Mouse (Mus musculus) layer of hippocampus, adult 9-11 months (tissue): ENCODE measurements around the gene Txnrd2.

Source experiments
- DNase-seq: peaks from one replicate; pipeline ENCODE4 v3.0.0; 2022

The Txnrd2 gene

GRCm38 (mm10) chr16:18418756-18419602 lies 7.2 kb upstream of the Txnrd2 start:
- DNase-seq: no peak

DNA sequence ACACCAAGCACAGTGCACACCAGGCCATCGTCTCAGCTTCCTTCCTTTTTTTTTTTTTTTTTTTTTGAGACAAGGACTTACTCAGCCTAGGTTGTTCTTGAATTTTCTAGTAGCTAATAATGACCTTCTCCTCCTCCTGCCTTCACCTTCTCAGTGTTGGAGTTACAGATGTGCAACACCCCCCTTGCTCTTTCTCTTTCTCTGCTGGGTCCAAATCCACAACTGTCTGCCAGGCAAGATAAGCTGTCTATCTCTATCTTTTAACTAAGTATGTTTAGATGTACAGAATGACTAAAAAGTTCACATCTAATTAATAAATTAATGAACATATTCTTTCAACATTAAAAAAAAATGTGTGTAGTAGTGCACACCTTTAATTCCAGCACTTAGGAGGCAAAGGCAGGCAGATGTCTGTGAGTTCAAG lies 6.6 kb upstream of the Txnrd2 start:
- DNase-seq: no peak

GRCm38 (mm10) chr16:18420571-18420970 lies 5.6 kb upstream of the Txnrd2 start:
- no peak for DNase-seq

DNA sequence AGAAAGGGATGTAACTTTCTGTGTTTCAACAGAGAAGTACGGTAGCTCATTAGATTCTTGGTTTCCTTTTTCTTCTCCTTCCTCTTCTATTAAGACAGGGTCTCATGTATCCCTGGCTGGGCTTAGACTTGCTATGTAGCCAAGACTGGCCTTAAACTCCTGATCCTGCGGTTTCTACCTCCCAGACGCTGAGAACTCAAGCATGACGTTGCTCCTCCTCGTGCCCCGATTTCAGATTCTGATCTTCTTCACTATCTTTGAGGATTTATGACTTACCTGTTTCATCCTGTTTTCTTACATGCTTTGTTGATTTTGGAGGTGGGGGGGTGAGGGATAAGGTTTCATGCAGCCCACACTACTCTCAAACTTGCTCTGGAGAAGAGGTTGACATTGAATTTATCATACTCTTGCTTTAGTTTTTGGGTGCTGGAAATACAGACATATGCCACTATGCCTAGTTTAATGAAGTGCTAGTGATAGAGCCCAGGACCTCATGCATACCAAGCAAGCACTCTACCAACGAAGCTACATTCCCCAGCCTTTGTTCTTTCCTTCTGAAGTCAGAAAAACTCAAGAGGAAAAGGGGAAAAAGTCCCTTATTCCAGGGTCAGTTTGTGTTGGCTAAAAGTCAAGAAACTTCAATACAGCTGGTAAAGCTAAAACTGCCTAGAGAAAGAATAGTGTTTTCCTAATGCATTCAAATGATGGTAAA lies 2.8 kb upstream of the Txnrd2 start:
- DNase-seq: no peak

DNA sequence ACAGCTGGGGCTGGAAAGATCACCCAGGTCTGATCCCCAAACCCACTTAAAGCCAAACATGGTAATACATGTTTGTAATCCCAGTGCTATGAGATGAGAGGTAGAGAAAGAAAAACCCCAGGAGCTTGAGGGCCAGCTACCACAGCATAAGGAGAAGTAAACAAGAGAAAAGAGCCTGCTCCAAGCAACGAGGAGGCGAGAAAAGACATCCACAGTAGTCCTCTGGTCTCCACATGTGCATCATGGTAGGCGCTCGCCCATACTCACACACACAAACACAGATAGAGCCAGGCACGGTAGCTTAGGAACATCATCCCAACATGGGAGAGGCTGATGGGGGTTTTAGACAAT lies 2.3 kb upstream of the Txnrd2 start:
- no peak for DNase-seq

DNA sequence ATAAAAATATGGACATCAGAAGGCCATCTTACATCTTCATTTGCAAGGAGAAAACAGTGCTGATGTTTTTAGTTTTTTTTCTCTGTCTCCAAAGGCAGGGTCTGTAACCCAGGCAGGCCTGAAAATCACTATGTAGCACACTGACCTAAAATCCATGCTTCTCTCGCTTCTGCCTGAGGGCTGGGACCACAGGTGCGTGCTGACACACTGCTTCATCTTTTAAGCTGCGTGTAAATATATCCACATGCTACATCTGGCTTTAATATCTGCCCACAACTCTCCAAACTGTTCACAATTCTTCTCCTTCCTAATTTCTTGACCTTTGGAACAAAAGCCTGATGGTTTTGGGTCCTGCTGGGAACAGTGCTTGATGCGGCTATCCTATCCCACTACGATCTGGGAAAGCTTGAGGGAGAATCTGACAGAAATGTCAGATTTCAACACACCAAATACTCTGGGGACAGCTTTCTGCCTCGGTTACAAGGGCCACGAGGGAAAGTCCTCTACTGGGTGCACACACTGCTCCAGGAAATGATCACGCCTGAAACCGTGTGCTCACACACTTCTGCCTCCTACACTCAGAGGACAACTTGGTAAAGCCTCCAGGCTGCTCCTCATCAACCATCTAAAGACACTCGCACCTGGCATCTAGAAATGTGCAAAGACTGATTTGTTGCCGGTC lies 1.7 kb upstream of the Txnrd2 start:
- DNase-seq: no peak

- no peak for DNase-seq
Measured at GRCm38 (mm10) chr16:18425475-18426214, 539 bp upstream of the Txnrd2 start.

- no peak for DNase-seq
Measured at GRCm38 (mm10) chr16:18426802-18427280, 657 bp downstream of the Txnrd2 start, which contains the start of gene Comt. Gene Comt, minus strand, starts transcription at chr16:18426852.

- no peak for DNase-seq
Measured at GRCm38 (mm10) chr16:18428011-18428515, 1.9 kb downstream of the Txnrd2 start.

GRCm38 (mm10) chr16:18428516-18429042 lies 2.4 kb downstream of the Txnrd2 start:
- no peak for DNase-seq

- no peak for DNase-seq
Measured at GRCm38 (mm10) chr16:18429641-18430040, 3.5 kb downstream of the Txnrd2 start.

DNA sequence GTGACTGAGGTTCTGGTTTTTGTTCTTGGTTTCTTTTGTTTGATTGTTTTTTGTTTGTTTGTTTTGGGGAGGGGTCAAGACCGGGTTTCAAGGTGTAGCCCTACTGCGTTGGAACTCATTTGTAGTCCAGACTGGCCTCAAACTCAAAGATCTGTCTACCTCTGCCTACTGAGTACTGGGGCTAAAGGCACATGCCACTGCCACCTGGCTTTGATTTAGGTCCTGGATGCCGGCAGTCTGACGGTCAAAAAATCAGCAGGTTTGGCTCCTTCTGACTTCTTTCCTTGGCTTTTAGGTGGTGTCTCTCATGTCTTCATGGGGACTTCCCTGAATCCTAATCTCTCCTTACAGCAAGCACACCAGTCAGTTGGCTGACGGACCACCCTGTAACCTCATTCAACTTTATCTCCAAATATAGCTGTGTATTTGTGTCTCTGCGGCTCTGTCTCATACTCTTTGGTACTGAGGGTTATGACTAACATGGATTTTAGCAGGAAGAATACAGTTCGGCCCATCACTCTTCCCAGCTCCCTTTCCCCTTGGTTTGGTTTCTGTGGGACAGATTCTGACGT lies 4.5 kb downstream of the Txnrd2 start:
- no peak for DNase-seq

- DNase-seq: no peak
Measured at GRCm38 (mm10) chr16:18433341-18433920, 7.2 kb downstream of the Txnrd2 start.

DNA sequence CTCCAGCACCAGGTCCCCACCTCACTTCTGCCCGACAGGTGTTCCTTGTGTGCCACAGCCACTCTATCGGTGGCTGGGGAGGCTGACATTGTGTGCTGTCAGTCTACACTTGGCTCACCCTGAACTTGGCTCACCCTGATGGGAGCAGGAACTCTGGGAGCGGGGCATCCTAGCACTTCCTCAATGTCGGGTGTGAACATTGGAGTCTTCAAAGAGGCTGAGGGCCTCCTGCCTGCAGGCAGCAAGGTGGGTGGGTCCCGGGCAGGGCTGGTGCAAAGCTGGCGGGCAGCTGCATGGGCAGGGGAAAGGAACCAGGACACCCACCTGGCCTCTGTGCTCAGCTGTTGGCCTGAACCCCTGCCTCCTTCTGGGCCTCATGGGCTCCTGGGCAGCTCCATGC lies 9.9 kb downstream of the Txnrd2 start:
- DNase-seq: no peak

GRCm38 (mm10) chr16:18443385-18443841 lies 17.2 kb downstream of the Txnrd2 start:
- peak; percentile 94 for DNase-seq

DNA sequence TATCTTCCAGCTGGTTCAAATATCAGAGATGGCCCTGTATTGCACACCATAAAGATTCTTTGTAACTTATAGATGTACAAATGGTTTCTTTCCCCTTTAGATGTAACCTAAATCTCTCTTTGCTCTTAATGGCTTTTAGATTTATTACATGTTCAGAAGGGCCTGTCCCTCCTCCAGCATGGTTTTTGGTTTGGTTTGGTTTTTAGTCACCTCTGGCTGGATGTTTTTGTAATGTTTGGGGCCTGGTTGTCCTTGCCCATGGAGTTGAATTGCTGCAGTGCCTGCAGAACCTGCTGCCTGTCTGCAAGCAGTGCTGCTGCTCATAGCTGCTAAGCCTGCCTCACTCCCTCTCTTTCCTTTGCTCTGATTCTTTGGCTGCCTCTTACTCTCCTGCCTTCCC lies 21.1 kb downstream of the Txnrd2 start:
- DNase-seq: no peak

DNA sequence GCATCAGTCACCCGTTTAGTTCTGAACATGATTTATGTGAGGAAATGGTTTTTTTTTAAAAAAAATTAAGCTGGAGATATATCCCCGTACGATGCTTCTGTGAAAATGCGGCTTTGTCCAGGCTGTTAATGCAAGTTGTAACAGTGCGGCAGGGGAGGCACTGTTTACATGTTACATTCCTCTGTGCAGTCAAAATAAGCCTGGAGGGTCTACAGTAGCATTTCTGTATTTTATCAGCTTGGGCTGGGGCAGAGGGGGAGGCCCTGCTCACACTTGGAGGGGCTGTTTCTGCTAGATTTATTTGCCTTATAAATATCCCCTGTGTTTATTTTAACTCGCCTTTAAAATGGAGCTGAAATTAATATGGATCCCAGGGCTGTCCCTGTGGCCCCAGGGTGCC lies 21.9 kb downstream of the Txnrd2 start:
- DNase-seq: no peak

GRCm38 (mm10) chr16:18449005-18449404 lies 22.8 kb downstream of the Txnrd2 start:
- DNase-seq: no peak

- DNase-seq: peak; percentile 85
Measured at GRCm38 (mm10) chr16:18451486-18452181, 25.4 kb downstream of the Txnrd2 start.

- DNase-seq: peak; percentile 62
Measured at GRCm38 (mm10) chr16:18452361-18452862, 26.2 kb downstream of the Txnrd2 start.

DNA sequence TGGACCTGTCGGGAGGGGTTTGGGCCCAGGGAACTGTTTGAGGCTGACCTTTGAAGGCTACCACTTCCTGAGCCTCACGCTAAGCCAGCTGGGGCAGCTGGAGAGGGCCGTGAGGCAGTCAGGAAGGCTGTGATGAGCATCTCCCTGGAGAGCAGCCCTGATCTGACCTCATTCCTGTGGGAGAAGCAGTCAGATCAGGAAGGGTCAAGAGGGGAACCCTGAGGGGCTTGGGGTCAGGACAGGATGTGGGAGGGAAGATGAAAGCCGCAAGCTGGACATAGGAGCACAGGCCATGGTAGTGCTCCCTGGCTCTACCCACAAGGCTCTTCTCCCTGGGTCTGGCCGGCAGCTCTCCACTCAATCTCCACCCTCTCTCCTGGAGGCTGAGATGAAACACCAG lies 27.7 kb downstream of the Txnrd2 start:
- DNase-seq: no peak
